Mouse (Mus musculus) heart, adult 8-10 months (tissue): Measurements from ENCODE around the gene B4galt1. TPM values are rescaled to one million over a fixed set of nuclear protein-coding genes. Genes with fewer than 3 reads are reported as not detected.

ENCODE experiments used
- DNase-seq: peaks from one replicate; pipeline ENCODE4 v3.0.0; 2022; ENCODE audit warnings: low spot score
- total RNA-seq, 4 experiments: library from RNA; stranded (reverse); gene quantifications; 2 replicates each; pipeline ENCODE4 v1.2.4; 2022

B4galt1 gene
- total RNA-seq, 4 experiments from 2014 or later, result 53.9 to 60.3 (median 57.4) TPM

GRCm38 (mm10) chr4:40819151-40819550 is 34.7 kb downstream of the B4galt1 start:
- DNase-seq, result no peak

- no peak for DNase-seq
Observed at GRCm38 (mm10) chr4:40818421-40818820, 35.4 kb downstream of the B4galt1 start.

DNA sequence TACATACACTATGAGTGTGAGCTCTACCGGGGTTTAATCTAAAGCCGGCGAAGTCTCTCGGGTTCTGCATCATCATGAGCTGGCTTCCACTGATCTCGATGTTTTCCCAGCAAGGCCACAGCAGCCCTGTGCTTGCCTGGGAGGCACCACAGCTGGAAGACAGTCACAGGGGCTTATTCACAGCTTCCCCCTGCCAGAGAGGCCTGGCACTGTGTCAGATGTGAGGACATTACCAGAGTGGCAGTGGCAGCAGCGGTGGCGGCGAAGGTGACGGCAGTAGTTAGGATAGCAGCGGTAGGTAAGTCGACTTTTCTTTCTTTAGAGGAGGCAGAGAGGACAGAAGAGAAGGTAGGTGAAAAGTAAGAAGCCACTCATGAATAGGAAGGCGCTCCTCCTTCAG is 35.9 kb downstream of the B4galt1 start:
- DNase-seq, result no peak

GRCm38 (mm10) chr4:40815775-40816372 is 37.9 kb downstream of the B4galt1 start:
- DNase-seq, result no peak

DNA sequence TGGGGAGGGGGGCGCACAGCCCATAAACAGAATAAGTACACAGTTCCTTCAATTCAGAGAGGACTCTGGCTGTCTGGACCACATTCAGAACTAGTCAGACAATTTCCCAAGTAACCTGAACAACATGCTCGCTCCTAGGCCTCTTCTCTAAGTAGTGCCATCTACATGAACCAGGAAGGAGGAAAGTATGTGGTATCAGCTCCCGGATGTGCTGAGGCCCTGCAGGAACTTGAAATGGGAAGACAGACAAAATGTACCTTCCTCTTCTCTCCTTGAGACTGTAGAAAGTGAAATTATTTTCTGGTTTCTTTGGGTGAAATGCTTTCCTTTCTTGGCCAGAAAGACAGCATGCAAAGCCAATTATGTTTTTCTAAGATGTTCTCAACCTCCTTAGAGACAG is 38.7 kb downstream of the B4galt1 start:
- DNase-seq, result no peak

GRCm38 (mm10) chr4:40814359-40814758 is 39.4 kb downstream of the B4galt1 start:
- DNase-seq, result no peak

GRCm38 (mm10) chr4:40812891-40813290 is 40.9 kb downstream of the B4galt1 start:
- no peak for DNase-seq

- no peak for DNase-seq
Observed at GRCm38 (mm10) chr4:40810481-40810880, 43.3 kb downstream of the B4galt1 start.

DNA sequence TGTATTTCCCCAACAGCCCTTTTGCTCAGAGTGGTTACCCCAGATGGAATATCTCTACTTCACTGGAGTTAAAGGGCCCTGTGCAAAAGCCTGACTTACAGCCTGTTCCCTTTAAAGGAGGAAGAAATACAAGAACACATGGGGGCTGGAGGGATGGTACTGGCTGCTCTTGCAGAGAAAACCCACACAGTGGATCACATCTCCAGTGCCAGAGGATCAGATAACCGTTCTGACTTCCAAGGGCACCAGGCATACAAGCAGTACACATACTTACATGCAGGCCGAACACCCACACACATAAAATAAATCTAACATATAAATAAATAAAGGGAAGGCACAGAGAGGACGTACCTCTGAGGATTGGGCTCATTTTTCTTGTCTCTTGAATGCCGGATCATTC is 46.4 kb downstream of the B4galt1 start:
- no peak for DNase-seq

GRCm38 (mm10) chr4:40805401-40805800 is 48.4 kb downstream of the B4galt1 start:
- no peak for DNase-seq

DNA sequence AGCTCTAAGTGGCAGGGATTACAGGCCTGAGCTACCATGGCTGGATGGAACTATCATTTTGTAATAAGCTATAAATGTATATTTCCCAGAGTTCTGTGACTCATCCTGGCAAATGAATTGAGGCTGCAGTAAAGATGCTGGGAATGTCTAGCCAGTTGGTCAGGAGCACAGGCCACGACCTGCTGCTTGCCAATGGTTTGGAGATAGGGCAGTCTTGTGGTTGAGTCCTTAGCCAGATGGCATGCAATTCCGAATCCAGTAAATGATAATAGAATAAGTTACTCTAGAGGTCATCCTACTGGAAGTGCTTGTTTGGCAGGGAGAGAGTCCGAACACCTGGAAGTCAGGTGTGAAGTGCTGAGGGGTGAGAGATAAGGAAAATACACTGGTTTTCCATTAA is 51.0 kb downstream of the B4galt1 start:
- DNase-seq, result no peak

- no peak for DNase-seq
Observed at GRCm38 (mm10) chr4:40801908-40802307, 51.9 kb downstream of the B4galt1 start.

DNA sequence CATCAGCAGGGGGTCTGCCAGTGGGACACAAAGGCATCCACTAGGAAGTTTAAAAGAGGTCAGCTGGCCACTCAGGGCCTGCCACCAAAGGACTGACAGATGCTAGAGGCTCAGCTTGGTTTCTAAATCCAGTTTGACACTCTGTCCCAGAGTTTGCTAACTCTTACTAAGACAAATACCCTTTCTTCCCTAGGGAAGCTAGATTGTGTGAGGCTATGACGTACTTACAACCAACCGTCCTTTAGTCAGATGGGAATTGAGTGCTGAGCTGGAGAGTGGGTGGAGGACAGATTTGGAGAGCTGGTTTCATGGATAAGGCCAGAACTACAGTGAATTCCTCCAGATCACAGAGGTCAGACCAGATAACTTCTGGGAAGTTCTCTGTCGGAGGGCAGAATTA is 52.9 kb downstream of the B4galt1 start:
- DNase-seq, result no peak

- peak; percentile 81 for DNase-seq
Observed at GRCm38 (mm10) chr4:40798833-40799555, 54.8 kb downstream of the B4galt1 start.

GRCm38 (mm10) chr4:40795761-40796160 is 58.0 kb downstream of the B4galt1 start:
- DNase-seq, result no peak

DNA sequence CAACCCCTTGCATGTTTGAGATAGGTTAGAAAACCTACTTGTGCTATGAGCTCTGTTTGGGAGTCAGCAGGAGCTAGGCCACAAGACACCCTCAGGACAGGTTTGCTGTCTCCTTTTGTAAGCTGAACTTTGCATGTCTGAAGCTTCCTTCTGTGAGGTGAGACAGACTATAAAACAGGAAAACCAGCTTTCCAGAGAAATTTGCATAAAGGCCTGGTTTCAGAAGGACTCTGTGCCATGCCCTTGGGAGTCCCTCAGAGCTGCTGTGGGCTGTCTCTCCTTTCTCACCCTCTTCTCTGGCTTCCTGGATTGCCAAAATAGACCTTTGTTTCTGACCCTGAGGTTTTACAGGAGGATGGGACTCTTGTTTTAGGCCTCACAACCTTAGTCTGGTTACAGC is 59.5 kb downstream of the B4galt1 start:
- DNase-seq, result no peak

- no peak for DNase-seq
Observed at GRCm38 (mm10) chr4:40791176-40791575, 62.6 kb downstream of the B4galt1 start.

- no peak for DNase-seq
Observed at GRCm38 (mm10) chr4:40786578-40786977, 67.2 kb downstream of the B4galt1 start.

DNA sequence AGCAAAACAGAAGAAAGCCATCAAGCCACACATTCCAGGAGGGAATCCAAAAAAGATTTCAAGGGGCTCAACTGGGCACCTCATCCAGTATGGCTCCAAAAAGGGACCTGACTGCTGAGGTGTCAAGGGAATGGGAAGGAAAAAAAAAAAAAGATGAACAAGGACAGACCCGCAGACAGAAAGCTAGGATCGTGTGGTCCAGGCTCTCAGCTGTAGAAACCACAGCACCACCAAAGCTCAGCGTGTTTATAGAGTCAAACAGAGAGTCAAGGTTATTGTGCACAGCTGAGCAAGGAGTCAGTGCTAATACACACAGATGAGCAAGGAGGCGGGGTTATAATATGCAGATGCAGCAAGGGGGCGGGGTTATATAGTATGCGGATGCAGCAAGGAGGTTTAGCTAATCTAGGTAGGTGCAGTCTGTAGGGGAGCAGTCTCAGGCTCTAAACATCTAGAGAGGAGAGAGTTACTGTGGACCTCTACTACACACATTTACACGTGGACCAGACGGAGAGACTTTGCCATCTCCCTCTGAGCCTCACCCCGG is 68.1 kb downstream of the B4galt1 start:
- DNase-seq, result no peak

- peak; percentile 68 for DNase-seq
Observed at GRCm38 (mm10) chr4:40784556-40785169, 69.1 kb downstream of the B4galt1 start.

- DNase-seq, result no peak
Observed at GRCm38 (mm10) chr4:40783049-40783448, 70.8 kb downstream of the B4galt1 start.

DNA sequence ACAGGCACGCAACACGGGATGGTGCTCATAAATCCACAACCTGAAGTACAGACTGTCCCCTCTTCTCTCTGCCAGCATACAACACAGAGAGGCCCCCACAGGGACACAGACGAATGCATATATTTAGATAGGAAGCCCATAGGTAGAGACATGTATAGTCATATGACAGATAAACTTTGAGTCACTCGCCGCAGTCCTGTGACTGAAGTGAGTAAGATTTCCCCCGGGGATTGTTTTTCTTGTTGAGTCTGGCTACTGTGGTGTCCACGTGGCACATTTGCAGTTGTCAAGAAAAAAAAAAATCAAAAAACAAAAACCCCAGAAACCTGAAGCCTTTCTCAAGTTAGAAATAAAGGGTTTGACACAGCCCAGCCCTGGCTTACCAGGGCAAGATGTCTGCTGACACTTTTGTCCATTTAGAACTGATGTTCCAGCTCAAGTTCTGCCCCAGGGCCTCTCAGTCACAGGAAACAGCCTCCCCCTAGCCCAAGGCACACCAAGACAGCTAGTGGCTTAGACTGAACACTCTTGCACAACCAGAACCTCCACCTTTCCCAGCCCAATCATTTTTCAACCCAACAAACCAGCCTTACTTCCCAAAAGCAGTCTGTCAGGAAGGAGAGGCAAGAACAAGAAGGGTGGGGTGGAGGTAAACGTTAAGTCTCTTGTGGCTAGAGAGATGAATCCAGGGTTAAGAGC is 71.9 kb downstream of the B4galt1 start:
- no peak for DNase-seq
